Mouse (Mus musculus) liver, embryonic 14.5 days (tissue): ENCODE measurements around the gene Scpep1. TPM values are rescaled to one million over a fixed set of nuclear protein-coding genes. Genes with fewer than 3 reads are reported as not detected.

ENCODE experiments used
- ATAC-seq: fragments of 200-750 bp; cut with Nextera tagmentation; 2 replicates; pipeline ENCODE4 v1.8.0; 2017; ENCODE audit warnings: moderate number of reproducible peaks, mild to moderate bottlenecking, moderate library complexity; ENCODE audit not compliant: insufficient read depth
- DNase-seq, 3 experiments: peaks; one replicate each; pipeline ENCODE4 v3.0.0-alpha.2; 2012 to 2013; ENCODE audit warnings: low read depth in 3 of 3, low spot score in 3 of 3
- H3K27ac ChIP-seq: fragments of 300-500 bp; sonication (generic); 2 replicates; pipeline ENCODE4 v1.5.1; 2014; ENCODE audit warnings: moderate library complexity, mild to moderate bottlenecking, control low read depth, inconsistent platforms
- H3K27me3 ChIP-seq: fragments of 300-500 bp; sonication (generic); 2 replicates; pipeline ENCODE4 v1.6.1; 2014; ENCODE audit warnings: mild to moderate bottlenecking, low read length, moderate library complexity; ENCODE audit not compliant: control insufficient read depth, insufficient read depth
- H3K36me3 ChIP-seq: fragments of 300-500 bp; sonication (generic); replicated peaks from 2 replicates; pipeline ENCODE4 v1.6.1; 2014; ENCODE audit warnings: low read depth; ENCODE audit not compliant: control insufficient read depth, insufficient read depth
- H3K4me1 ChIP-seq, 2 experiments: fragments of 200-500 bp in 1 of 2; fragments of 300-500 bp in 1 of 2; sonication (generic) in 1 of 2; replicated peaks; 2 replicates each; pipeline ENCODE4 v1.6.1; 2012 to 2014; ENCODE audit warnings: antibody characterized with exemption in 1 of 2, inconsistent platforms in 1 of 2, low read length in 1 of 2; ENCODE audit not compliant: control insufficient read depth in 2 of 2, insufficient read depth in 2 of 2
- H3K4me2 ChIP-seq: fragments of 300-500 bp; sonication (generic); 2 replicates; pipeline ENCODE4 v1.6.1; 2014; ENCODE audit warnings: low read depth, mild to moderate bottlenecking, control low read depth, moderate library complexity
- H3K4me3 ChIP-seq, 2 experiments: fragments of 200-500 bp in 1 of 2; fragments of 300-500 bp in 1 of 2; sonication (generic) in 1 of 2; 2 replicates each; pipeline ENCODE4 v1.5.1; 2012 to 2014; ENCODE audit warnings: low read depth in 2 of 2, low read length in 2 of 2, mild to moderate bottlenecking in 2 of 2, control low read depth in 1 of 2, inconsistent platforms in 1 of 2, moderate library complexity in 1 of 2; ENCODE audit not compliant: insufficient read depth in 1 of 2
- H3K9ac ChIP-seq: fragments of 300-500 bp; sonication (generic); replicated peaks from 2 replicates; pipeline ENCODE4 v1.6.1; 2014; ENCODE audit warnings: mild to moderate bottlenecking, control low read depth, moderate library complexity
- H3K9me3 ChIP-seq: fragments of 300-500 bp; sonication (generic); 2 replicates; pipeline ENCODE4 v1.6.1; 2016; ENCODE audit warnings: low read length, mixed read lengths; ENCODE audit not compliant: control insufficient read depth
- CTCF ChIP-seq: IDR thresholded peaks from 2 replicates; pipeline ENCODE4 v1.5.1; 2016; ENCODE audit warnings: antibody characterized with exemption, low read depth, control low read depth
- EP300 ChIP-seq: IDR thresholded peaks from 2 replicates; pipeline ENCODE4 v1.6.1; 2016; ENCODE audit warnings: antibody characterized with exemption, low read depth
- WGBS: fragments of 180-500 bp; shearing (Covaris S2); extraction: QIAGEN DNeasy Blood & Tissue Kit; methylation state at CpG from one replicate; pipeline ENCODE4 v1.1.7; 2014; ENCODE audit not compliant: insufficient replicate concordance; 5-methylcytosine and 5-hydroxymethylcytosine counted together
- polyA plus RNA-seq, 2 experiments: library from polyadenylated mRNA; depleted of rRNA in 1 of 2; stranded (reverse) in 1 of 2; unstranded in 1 of 2; fragments of >200 nt; fragmentation: Nextera tagmentation in 1 of 2; extraction: Ambion mirVana in 1 of 2; gene quantifications; 2 replicates each; pipeline versions ENCODE4 v1.2.1 to v1.2.3; 2012 to 2014

Scpep1 gene
- polyA plus RNA-seq, 2 experiments = 15.9 to 35.1 TPM

DNA sequence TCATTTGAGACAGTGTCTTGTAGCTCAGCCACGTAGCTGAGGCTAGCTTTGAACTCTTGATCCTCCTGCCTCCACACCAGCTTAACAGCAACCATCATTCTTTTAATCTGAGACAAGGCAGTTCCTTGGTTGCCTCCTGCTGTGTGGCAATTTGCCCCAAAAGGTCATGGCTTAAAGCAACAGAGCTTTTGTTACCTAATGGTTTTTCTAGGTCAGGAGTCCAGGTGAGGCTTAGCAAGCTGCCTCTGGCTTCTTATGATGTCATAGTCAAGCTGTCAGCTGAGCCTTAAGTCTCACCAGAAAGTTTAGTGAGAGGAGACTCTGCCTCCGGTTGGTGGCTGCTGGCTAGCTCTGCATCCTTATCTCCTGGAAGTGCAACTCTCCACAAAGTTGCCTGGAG, 49.6 kb downstream of the Scpep1 start:
- H3K9me3 ChIP-seq = no peaks in the 10 kb centered on the region
- DNase-seq (no peak), ATAC-seq (no peak)
- H3K27ac ChIP-seq = no peak overlapping the region
- no peak overlapping the region for H3K9ac ChIP-seq
- no peak overlapping the region for H3K4me3 ChIP-seq
- H3K4me2 ChIP-seq = no peak overlapping the region
- 32% methylated on average over 2 of the region's 2 CpGs for WGBS
- H3K4me1 ChIP-seq = no peaks in the 10 kb centered on the region; a peak in 1 of 4 replicates
- H3K36me3 ChIP-seq = no peaks in the 10 kb centered on the region
- no peak for TF ChIP-seq EP300
- no peak for TF ChIP-seq CTCF
- no peaks in the 10 kb centered on the region for H3K27me3 ChIP-seq

DNA sequence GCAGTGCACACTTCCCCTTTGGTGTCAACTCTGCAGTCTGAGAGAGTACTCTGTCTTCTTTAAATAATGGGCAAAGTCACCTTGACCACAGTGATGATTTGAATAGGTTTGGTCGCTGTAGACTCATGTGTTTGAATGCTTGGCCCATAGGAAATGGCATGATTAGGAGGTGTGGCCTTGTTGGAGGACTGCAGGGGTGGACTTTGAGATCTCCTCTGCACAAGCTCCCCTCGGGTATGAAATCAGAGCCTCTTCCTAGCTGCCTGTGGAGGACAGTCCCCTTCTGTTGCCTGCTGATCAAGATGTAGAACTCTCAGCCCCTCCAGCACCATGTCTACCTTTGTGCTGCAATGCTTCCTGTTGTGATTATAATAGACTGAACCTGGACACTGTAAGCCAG, 51.2 kb downstream of the Scpep1 start:
- ATAC-seq (no peak), DNase-seq (no peak)
- H3K36me3 ChIP-seq = no peaks in the 10 kb centered on the region
- no peak overlapping the region for H3K4me2 ChIP-seq
- H3K9me3 ChIP-seq = no peaks in the 10 kb centered on the region
- no peaks in the 10 kb centered on the region; a peak in 1 of 4 replicates for H3K4me1 ChIP-seq
- TF ChIP-seq CTCF = no peak
- no peak for TF ChIP-seq EP300
- H3K4me3 ChIP-seq = no peak overlapping the region
- no peak overlapping the region for H3K27ac ChIP-seq
- no peak overlapping the region for H3K9ac ChIP-seq
- no peaks in the 10 kb centered on the region for H3K27me3 ChIP-seq
- WGBS = 17% methylated on average over 2 of the region's 2 CpGs

DNA sequence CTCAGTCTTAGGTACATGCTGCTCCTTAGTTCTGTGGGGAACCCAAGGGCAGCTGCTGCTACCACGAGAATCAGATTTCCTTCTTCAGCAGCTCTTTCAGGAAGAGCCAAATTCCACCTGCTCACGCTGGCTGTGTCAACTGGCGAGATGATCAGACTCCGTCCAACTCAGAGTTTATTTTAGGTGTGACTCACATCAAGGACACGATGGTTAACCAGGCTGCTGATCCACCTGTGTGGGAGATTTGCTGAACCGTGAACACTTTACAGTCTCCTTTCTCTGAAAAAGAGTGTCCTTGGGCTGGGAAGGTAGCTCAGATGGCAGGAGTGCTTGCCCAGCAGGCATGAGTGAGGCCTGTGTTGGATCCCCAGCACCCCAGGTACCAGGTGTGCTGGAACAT, 52.5 kb downstream of the Scpep1 start:
- TF ChIP-seq CTCF (no peak), EP300 (no peak)
- Histone ChIP-seq H3K4me1 (no peaks in the 10 kb centered on the region; a peak in 1 of 4 replicates), H3K9me3 (no peaks in the 10 kb centered on the region), H3K36me3 (no peaks in the 10 kb centered on the region), H3K27ac (no peak overlapping the region), H3K4me3 (no peak overlapping the region), H3K9ac (no peak overlapping the region), H3K27me3 (no peaks in the 10 kb centered on the region), H3K4me2 (no peak overlapping the region)
- 58% methylated on average over 6 of the region's 6 CpGs for WGBS
- no peak for ATAC-seq
- DNase-seq = no peak

DNA sequence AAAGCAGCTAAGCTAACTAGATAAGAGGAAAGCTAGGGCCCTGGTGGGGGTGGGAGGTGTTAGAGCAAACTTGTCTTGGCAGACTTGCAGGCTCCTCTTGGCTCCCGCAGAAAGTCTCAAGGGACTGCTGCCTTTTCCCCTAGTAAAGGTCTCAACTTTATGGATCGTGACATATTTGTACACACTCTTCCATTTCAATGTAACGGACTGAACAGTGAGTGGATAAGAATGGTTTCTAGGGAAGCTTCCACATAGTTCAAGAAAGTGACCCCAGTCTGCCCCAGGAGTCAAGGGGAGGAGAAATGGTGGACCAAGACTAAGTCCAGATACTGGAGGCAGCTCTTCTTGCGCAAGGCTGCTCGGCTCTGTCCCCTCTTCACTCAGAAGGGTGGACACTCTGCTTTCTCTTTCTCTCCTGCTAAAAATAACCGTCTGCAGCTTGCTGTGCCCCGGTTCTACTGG, 53.9 kb downstream of the Scpep1 start:
- ATAC-seq (no peak), DNase-seq (no peak)
- H3K4me3 ChIP-seq = no peak overlapping the region
- no peaks in the 10 kb centered on the region for H3K9me3 ChIP-seq
- 60% methylated on average over 7 of the region's 7 CpGs for WGBS
- no peak overlapping the region for H3K27ac ChIP-seq
- H3K36me3 ChIP-seq = no peaks in the 10 kb centered on the region
- H3K4me2 ChIP-seq = no peak overlapping the region
- no peaks in the 10 kb centered on the region; a peak in 1 of 4 replicates for H3K4me1 ChIP-seq
- no peak overlapping the region for H3K9ac ChIP-seq
- TF ChIP-seq CTCF = no peak
- no peak for TF ChIP-seq EP300
- no peaks in the 10 kb centered on the region for H3K27me3 ChIP-seq

DNA sequence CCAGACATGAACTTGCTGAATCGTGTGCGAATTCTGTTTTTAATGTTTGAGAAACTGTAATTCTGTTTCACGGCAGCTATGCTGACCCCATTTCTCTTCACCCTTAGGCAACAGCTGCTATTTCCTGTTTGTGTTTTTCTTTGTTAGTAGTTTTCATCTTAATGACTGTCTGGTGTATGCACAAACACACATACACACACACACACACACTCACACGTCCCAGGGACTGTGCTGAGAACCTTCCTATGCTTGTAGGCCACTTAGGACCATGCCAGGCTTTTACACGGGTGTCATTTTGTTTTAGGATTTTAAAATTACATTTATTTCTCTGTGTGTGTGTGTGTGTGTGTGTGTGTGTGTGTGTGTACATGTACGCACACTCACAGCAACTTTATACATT, 55.7 kb downstream of the Scpep1 start:
- Histone ChIP-seq H3K4me1 (no peaks in the 10 kb centered on the region; a peak in 1 of 4 replicates), H3K9ac (no peak overlapping the region), H3K4me3 (no peak overlapping the region), H3K4me2 (no peak overlapping the region), H3K27ac (no peak overlapping the region), H3K9me3 (no peaks in the 10 kb centered on the region), H3K36me3 (no peaks in the 10 kb centered on the region), H3K27me3 (no peaks in the 10 kb centered on the region)
- no peak for DNase-seq
- ATAC-seq = no peak
- TF ChIP-seq EP300 (no peak), CTCF (no peak)
- WGBS = 78% methylated on average over 6 of the region's 6 CpGs
